Mouse (Mus musculus) liver (tissue): ENCODE measurements around the gene Gm10837.

Experiments
- DNase-seq: peaks from one replicate; pipeline ENCODE4 v3.0.0-alpha.2; 2020; ENCODE audit warnings: mixed read lengths

Gm10837 gene

GRCm38 (mm10) chr14:122479461-122480109 lies 10.8 kb upstream of the Gm10837 start:
- no peak for DNase-seq

- no peak for DNase-seq
These were observed 10.0 kb upstream of the Gm10837 start for GRCm38 (mm10) chr14:122480355-122480754.

- no peak for DNase-seq
These were observed 9.2 kb upstream of the Gm10837 start for GRCm38 (mm10) chr14:122481181-122481580.

- DNase-seq: no peak
These were observed 8.0 kb upstream of the Gm10837 start for GRCm38 (mm10) chr14:122482081-122483023.

GRCm38 (mm10) chr14:122483024-122483385 lies 7.4 kb upstream of the Gm10837 start:
- no peak for DNase-seq

- no peak for DNase-seq
These were observed 6.6 kb upstream of the Gm10837 start for GRCm38 (mm10) chr14:122483556-122484421.

GRCm38 (mm10) chr14:122484458-122484843 lies 5.9 kb upstream of the Gm10837 start:
- no peak for DNase-seq

- DNase-seq: no peak
These were observed 5.4 kb upstream of the Gm10837 start for GRCm38 (mm10) chr14:122484844-122485551.

- no peak for DNase-seq
These were observed 4.7 kb upstream of the Gm10837 start for GRCm38 (mm10) chr14:122485635-122486181.

- DNase-seq: no peak
These were observed 3.8 kb upstream of the Gm10837 start for GRCm38 (mm10) chr14:122486611-122487010.

- DNase-seq: no peak
These were observed 3.0 kb upstream of the Gm10837 start for GRCm38 (mm10) chr14:122487366-122487765.

- DNase-seq: no peak
These were observed 1.3 kb upstream of the Gm10837 start for GRCm38 (mm10) chr14:122489041-122489440.

- no peak for DNase-seq
These were observed 536 bp upstream of the Gm10837 start for GRCm38 (mm10) chr14:122489686-122490414.

GRCm38 (mm10) chr14:122491521-122491920 lies 1.1 kb downstream of the Gm10837 start:
- DNase-seq: no peak

- DNase-seq: no peak
These were observed 1.6 kb downstream of the Gm10837 start for GRCm38 (mm10) chr14:122492015-122492414.

GRCm38 (mm10) chr14:122509058-122509457 lies 18.7 kb downstream of the Gm10837 start:
- no peak for DNase-seq

GRCm38 (mm10) chr14:122511519-122511918 lies 21.1 kb downstream of the Gm10837 start:
- DNase-seq: no peak

- DNase-seq: no peak
These were observed 23.2 kb downstream of the Gm10837 start for GRCm38 (mm10) chr14:122513511-122514036.

- peak; percentile 3 for DNase-seq
These were observed 38.1 kb downstream of the Gm10837 start for GRCm38 (mm10) chr14:122528475-122528874.

- DNase-seq: peak; percentile 96
These were observed 43.9 kb downstream of the Gm10837 start, which contains the start of gene Pcca for GRCm38 (mm10) chr14:122534017-122534924. Gene Pcca, plus strand, starts transcription at chr14:122534324.
